Mouse (Mus musculus): ENCODE data around the gene Teddm2.

DNA sequence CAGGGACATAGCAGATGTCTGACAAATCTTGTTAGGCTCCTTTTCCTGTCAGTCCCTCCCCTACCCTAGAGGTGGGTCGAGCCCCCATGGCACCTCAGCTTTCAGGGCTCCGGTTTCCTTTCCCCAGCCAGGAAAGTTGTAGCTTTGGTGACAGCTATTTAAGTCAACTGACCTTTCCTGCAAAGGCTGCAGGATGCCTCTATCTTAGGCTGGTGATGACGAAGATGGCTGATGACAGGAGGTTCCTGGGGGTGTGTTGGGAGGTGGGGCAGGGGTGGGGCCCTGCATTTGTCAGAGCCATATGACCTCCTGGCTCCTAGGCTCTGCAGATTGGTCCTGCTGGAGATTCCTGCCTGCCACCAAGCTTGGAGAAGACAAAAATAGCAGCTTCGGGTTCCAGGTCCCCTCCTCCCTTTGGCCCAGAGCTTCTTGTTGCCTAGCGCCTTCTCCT is 22.6 kb upstream of the Teddm2 start:
- TF ChIP-seq CTCF (IDR thresholded peaks at IDR 0.05; ENCODE audit: low read depth, low read length) (no peak), TAL1 (conservative IDR thresholded peaks at IDR 0.05; ENCODE audit: low read depth, low read length) (no peak), GATA1 (IDR thresholded peaks at IDR 0.05; ENCODE audit: borderline replicate concordance, low read length) (no peak), POLR2AphosphoS5 (IDR thresholded peaks at IDR 0.05; ENCODE audit: insufficient replicate concordance, low read depth, low read length) (no peak), GATA2 (IDR thresholded peaks at IDR 0.05; ENCODE audit: borderline replicate concordance, low read depth, low read length) (no peak)

Measured in G1E (cell line).